8 mouse cellular contexts compared by ENCODE assay signal in genomic region chr11:51757023-51757422, GRCm38 (mm10). TPM values are rescaled to one million over a fixed set of nuclear protein-coding genes. Genes with fewer than 3 reads are reported as not detected.
A peak's percentile ranks its signal among the peaks of the same experiment; 100 is the strongest.
DNase-seq lines count a peak whose midpoint lies in the region; ATAC-seq and TF ChIP-seq lines count a peak whose summit lies in the region.

No protein-coding gene starts in this region.

- no peaks in the 10 kb centered on the region for H3K27me3 ChIP-seq in heart, adult 2 months (ENCODE audit: control insufficient read depth, insufficient read depth, low read length)
- H3K27me3 ChIP-seq in thymus, adult 2 months (ENCODE audit: control insufficient read depth, insufficient read depth, low read length): no peaks in the 10 kb centered on the region
- no peaks in the 10 kb centered on the region for H3K27me3 ChIP-seq in liver, embryonic 11.5 days (replicated peaks; ENCODE audit: control insufficient read depth, insufficient read depth, low read length)

- intact Hi-C loops in heart, adult 2 months (cut with DNase I): loop anchor here (5.0 kb wide), 1 partner anchor 140 kb away; the partner anchor contains the start of gene Nhp2
- intact Hi-C loops in gastrocnemius, postnatal 14 days (cut with DNase I; ENCODE audit: low total_unique reads): no loop called here

- no peaks in the 10 kb centered on the region for H3K9me3 ChIP-seq in liver, embryonic 11.5 days (ENCODE audit: control insufficient read depth, low read length)

- no peak for ATAC-seq in liver, embryonic 11.5 days (replicated peaks; ENCODE audit: low FRiP score)

- peak overlapping the region; percentile 95 for H3K27ac ChIP-seq in heart, adult 2 months
- H3K27ac ChIP-seq in thymus, adult 2 months (ENCODE audit: control insufficient read depth, insufficient read depth, low read length): peak overlapping the region; percentile 10; the same call in 1 of the 2 replicates
- peak overlapping the region; percentile 72 for H3K27ac ChIP-seq in liver, embryonic 11.5 days (ENCODE audit: low read depth, low read length)

- 76% methylated on average over 11 of the region's 11 CpGs for WGBS in heart, adult 2 months
- 86% methylated on average over 11 of the region's 11 CpGs for WGBS in thymus, adult 2 months
- 67% methylated on average over 11 of the region's 11 CpGs for WGBS in liver, embryonic 11.5 days

- peaks cover 3% of the 10 kb centered on the region; the same call in 1 of the 2 replicates for H3K4me1 ChIP-seq in heart, adult 2 months (ENCODE audit: control insufficient read depth, insufficient read depth, low read length)
- H3K4me1 ChIP-seq in thymus, adult 2 months (replicated peaks; ENCODE audit: control insufficient read depth, insufficient read depth, low read length): peaks cover 7% of the 10 kb centered on the region
- peaks cover 8% of the 10 kb centered on the region; the same call in 1 of the 2 replicates for H3K4me1 ChIP-seq in liver, embryonic 11.5 days (replicated peaks; ENCODE audit: control insufficient read depth, insufficient read depth, low read length)

- H3K4me2 ChIP-seq in liver, embryonic 11.5 days: peak overlapping the region; percentile 95

- peaks cover 6% of the 10 kb centered on the region for H3K36me3 ChIP-seq in heart, adult 2 months (ENCODE audit: control insufficient read depth, insufficient read depth, low read length)
- H3K36me3 ChIP-seq in thymus, adult 2 months (ENCODE audit: control insufficient read depth, insufficient read depth, low read length): no peaks in the 10 kb centered on the region
- H3K36me3 ChIP-seq in liver, embryonic 11.5 days (ENCODE audit: control insufficient read depth, insufficient read depth, low read length): no peaks in the 10 kb centered on the region

- TF ChIP-seq EP300 in heart, adult 2 months (IDR thresholded peaks at IDR 0.05; ENCODE audit: insufficient read depth, low read depth, low read length): no peak

- TF ChIP-seq CTCF in heart, adult 2 months (IDR thresholded peaks at IDR 0.05): no peak
- no peak for TF ChIP-seq CTCF in thymus, adult 2 months (IDR thresholded peaks at IDR 0.05; ENCODE audit: borderline replicate concordance, control insufficient read depth, extremely low read depth, insufficient read depth, low read length, poor library complexity)

- TF ChIP-seq POLR2A in heart, adult 2 months (IDR thresholded peaks at IDR 0.05; ENCODE audit: insufficient read depth, low read depth, low read length): no peak
- no peak for TF ChIP-seq POLR2A in thymus, adult 2 months (IDR thresholded peaks at IDR 0.05; ENCODE audit: control insufficient read depth, extremely low read depth, insufficient read depth, low read length, poor library complexity)

- peak overlapping the region; percentile 93 for H3K4me3 ChIP-seq in heart, adult 2 months
- peak overlapping the region; percentile 90 for H3K4me3 ChIP-seq in thymus, adult 2 months (ENCODE audit: control insufficient read depth, insufficient read depth, low read length)
- H3K4me3 ChIP-seq in liver, embryonic 11.5 days (ENCODE audit: low read depth, low read length): peak overlapping the region; percentile 88

- H3K79me2 ChIP-seq in heart, adult 2 months (replicated peaks; ENCODE audit: control insufficient read depth, insufficient read depth, low read length): peaks cover 4% of the 10 kb centered on the region; the same call in 1 of the 2 replicates

- DNase-seq in heart, adult 2 months: peak in 1 of 2 experiments; percentile 23
- DNase-seq in heart, adult 18-20 months: no peak
- no peak for DNase-seq in thymus, adult 2 months
- no peak for DNase-seq in thymus, postnatal 36 days
- no peak for DNase-seq in liver, embryonic 11.5 days (ENCODE audit: low spot score)
- no peak for DNase-seq in c-Kit-positive CD71-positive TER-119-positive erythroid progenitor cells, embryonic 14.5 days (ENCODE audit: low spot score)
- DNase-seq in ovary, postnatal 10 days (ENCODE audit: low spot score): no peak
- DNase-seq in gastrocnemius, postnatal 14 days: no peak

- H3K9ac ChIP-seq in heart, adult 2 months (ENCODE audit: low read depth, low read length): peak overlapping the region; percentile 87
- peak overlapping the region; percentile 86 for H3K9ac ChIP-seq in liver, embryonic 11.5 days (ENCODE audit: low read depth, low read length)

RNA-seq across cellular contexts. Expression of gene Sec24a, which starts 6.4 kb away (rescaled TPM):
- total RNA-seq in heart, adult 2 months (2021): 10 to 100 TPM; 15.3 to 16.6 TPM
- 9.3 and 12.3 TPM in 2 replicates for polyA plus RNA-seq in heart, adult 2 months (2012; rRNA removed)
- total RNA-seq in heart, adult 18-20 months (2021): 10 to 100 TPM; 16.4 to 17.8 TPM
- 15.6 and 21.1 TPM in 2 replicates for polyA plus RNA-seq in thymus, adult 2 months (2012; rRNA removed)
- polyA plus RNA-seq in liver, embryonic 11.5 days (2014; fragmentation: Nextera tagmentation; extraction: Ambion mirVana): 16.8 and 18.1 TPM in 2 replicates
- 10 to 100 TPM; 22.9 to 35.1 TPM for total RNA-seq in gastrocnemius, postnatal 14 days (2021)

RNA-seq across cellular contexts. Expression of gene Sar1b, which starts 6.5 kb away (rescaled TPM):
- 100 to 1,000 TPM; 123 to 149 TPM for total RNA-seq in heart, adult 2 months (2021)
- 64.2 and 131 TPM in 2 replicates for polyA plus RNA-seq in heart, adult 2 months (2012; rRNA removed)
- total RNA-seq in heart, adult 18-20 months (2021): 100 to 1,000 TPM; 142 to 150 TPM
- 17.8 and 18.4 TPM in 2 replicates for polyA plus RNA-seq in thymus, adult 2 months (2012; rRNA removed)
- 110 and 122 TPM in 2 replicates for polyA plus RNA-seq in liver, embryonic 11.5 days (2014; fragmentation: Nextera tagmentation; extraction: Ambion mirVana)
- total RNA-seq in gastrocnemius, postnatal 14 days (2021): 100 to 1,000 TPM; 212 to 254 TPM

Comparison
In these comparisons a context has a peak if more than half of its experiments do, and no peak if none do; other contexts are left out.
1. H3K27ac ChIP-seq: peak in every context shown above with its lines; median percentile 95 in heart, adult 2 months; 72 in liver, embryonic 11.5 days; 10 in thymus, adult 2 months.